Mouse (Mus musculus) regulatory T cell (primary cell): Measurements from ENCODE around the gene Crygb.

Experiments
- in situ Hi-C: fragments of 300-600 bp; cut with MboI, MseI; formaldehyde crosslinking; loops from one replicate; pipeline ENCODE4 v1.15.1; 2025; ENCODE audit warnings: high pct_unique_total_duplicates

The Crygb gene

DNA sequence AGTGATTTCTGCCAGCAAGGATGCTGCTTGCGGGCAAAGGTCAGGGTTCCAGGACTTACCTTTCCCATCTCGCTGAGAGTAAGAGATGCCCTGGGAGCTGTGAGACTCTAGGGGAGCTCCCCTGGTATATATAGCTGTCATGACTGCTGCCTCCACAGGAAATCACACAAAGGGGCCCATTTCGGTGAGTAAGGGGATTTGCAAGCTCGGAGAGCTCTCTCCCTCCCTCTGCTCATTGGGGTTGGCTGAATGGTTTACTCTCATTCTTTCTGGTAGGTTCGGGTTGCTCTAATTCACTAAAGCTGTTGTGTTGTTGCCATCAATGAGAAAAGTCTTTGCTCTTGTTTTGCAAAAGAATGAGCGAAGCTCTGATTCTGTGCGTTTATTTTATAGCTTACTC, at the start of gene Crygb:
Gene Crygb (minus strand): TSS at position 101 of the 400 bp plus-strand sequence.
- in situ Hi-C loops = no loop called here

GRCm38 (mm10) chr1:65131671-65132070, 49.6 kb upstream of the Crygb start:
- in situ Hi-C loops = no loop called here

GRCm38 (mm10) chr1:65130226-65130625, 48.1 kb upstream of the Crygb start:
- in situ Hi-C loops = no loop called here

GRCm38 (mm10) chr1:65129634-65130180, 47.6 kb upstream of the Crygb start:
- in situ Hi-C loops = no loop called here

DNA sequence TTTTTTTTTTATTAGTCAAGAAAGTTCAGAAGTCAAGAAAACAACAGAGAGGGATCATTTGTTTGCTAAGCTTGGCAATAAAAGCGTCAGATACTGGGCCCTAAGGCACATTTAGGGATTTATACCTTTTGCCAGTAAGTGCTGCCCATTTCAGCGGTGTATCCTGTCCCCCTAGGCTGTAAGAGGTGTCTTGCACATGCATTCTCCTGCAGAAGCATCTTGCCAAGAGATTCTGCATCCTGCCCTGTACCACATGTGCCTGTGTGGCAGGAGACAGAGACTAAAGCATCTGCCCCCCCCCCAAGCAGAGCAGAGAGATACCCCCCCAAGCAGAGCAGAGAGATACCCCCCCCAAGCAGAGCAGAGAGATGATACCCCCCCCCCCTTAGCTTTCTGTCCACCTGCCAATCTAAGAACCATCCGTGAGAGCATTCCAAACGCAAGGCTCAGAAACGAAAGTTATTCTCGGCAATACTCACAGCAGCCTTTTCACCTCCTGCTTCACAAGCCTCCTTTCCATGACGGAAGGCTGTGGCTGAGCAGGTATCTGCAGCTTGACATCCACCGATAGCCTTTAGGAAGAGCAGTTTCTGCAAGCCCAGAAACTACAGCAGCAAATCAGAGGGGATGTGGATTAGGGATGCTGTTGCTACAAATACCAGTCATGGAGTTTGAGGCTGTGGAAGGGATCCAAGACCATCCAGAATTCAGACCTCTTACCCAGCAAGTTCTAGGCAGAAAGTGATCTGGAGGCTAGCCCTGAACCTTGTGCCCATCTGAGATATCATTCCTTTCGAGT, 40.7 kb upstream of the Crygb start, which contains the start of gene D630023F18Rik:
Gene D630023F18Rik (minus strand): TSS at position 641 of the 799 bp plus-strand sequence.
- in situ Hi-C loops = no loop called here

- in situ Hi-C loops = no loop called here
Observed at GRCm38 (mm10) chr1:65119438-65119837, 37.4 kb upstream of the Crygb start, which contains the start of gene Gm28845. Gene Gm28845, minus strand, starts transcription at chr1:65119558.

- in situ Hi-C loops = no loop called here
Observed at GRCm38 (mm10) chr1:65118150-65118913, 36.2 kb upstream of the Crygb start.

DNA sequence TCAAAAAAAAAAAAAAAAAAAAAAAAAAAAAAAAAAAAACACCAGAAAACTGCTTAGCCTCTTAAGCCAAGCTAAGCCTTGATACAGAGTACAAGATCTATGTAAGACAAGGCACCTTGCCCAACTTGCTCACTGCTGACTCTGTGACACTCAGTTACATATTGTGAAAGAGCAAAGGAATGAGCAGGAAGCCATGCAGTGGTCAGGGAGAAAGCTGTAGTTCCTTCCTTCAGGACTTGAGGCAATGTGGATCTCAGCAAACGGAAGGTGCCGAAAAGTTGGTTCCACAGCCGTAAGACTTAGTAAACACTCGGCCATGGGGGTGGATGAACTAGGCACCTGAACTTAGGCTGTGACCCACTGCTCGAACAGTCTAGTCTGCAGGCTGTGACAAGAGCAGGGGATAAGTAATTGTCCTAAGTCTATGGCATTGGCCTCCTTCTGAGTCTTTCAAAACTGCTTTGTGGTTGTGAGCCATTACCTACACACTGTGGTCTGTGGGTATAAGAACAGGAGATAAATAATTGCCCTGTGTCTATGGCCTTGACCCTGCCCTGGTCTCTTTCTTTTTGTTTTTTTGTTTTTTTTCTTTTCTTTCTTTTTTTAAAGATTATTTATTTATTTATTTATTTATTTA, 31.6 kb upstream of the Crygb start:
- in situ Hi-C loops = no loop called here

DNA sequence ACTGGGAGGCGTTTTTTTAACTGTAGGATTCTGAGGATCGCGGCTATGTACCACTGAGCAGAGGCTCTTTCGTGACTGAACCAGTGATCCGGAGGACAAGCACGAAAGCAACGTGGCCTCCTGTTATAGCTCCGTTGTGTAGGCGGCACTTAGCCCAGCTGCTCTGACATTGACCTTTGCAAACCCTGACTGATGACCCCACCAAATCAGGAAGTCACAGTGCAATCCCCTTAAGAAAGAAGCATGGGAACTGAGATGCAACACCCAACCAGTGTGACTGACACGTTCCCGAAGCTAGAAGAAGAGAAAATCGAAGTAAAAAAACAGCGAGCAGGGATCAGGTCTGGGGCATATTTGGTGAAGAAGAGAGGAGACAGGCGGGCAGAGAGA, 30.7 kb upstream of the Crygb start:
- in situ Hi-C loops = no loop called here

DNA sequence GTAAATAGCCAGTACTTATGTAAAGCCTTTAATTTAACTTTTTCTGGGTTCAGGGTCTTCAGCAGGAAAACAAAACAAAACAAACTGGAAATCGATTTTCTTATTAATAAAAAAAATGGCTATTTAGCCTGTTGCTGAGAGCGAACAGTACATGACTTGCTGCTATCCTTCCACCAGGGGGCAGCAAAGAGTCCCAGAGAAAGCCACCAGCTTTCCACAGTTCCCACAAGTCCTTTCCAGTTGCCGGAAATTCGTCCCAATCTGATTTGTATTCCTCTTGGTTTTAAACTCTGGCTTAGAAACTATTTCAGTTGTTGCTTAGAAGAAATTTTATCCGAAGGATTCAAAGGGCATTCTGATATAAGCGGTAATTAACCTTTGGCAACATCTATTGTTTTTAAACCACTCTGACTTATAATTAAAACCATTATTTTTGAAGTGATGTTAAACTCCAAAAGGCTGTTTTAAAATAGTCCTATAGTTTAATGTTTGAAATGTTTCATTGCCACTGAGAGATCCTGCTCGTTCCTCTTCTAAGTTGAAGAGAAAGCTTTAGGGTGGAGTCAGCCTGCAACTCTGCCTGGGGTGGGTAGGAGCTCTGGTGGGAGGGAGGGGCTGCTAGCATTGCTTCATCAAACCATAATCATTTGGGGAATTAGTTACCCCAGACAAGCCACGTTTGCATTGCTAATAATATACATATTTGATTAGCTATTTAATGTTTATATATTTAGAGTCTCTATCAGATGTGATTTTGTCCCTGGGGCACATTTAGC, 30.1 kb upstream of the Crygb start:
- in situ Hi-C loops = no loop called here

DNA sequence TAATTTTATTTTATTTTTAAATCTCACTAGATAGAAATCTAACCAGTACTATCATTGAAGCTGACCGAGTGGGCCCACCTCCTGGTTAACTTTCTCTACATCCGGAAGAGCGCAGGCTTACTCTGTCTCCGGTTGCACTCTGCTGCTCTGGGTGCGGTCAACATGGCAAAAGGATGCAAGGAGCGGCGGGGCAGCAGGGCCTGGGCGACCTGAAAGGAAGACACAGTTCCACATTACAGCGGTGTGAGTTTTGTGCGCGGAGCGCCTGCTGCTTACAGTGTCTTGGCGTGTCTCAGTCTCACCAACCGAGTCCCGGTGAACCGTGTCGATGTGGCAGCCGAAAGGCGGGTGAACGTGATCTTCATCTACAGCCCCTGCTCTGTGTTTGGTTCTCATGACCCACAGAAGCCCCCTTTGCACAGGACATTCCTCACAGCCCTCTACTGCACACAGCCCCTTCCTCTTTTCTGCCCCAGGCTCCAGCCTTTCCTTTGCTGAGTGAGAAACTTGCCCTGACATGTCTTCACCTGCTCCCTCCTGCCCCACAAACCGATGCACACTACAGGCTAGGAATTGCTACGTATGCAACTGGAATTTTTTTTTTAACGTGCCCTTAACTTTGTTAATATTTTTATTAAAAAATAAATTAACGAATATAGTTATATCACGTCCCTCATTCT, 27.8 kb upstream of the Crygb start:
- in situ Hi-C loops = no loop called here

DNA sequence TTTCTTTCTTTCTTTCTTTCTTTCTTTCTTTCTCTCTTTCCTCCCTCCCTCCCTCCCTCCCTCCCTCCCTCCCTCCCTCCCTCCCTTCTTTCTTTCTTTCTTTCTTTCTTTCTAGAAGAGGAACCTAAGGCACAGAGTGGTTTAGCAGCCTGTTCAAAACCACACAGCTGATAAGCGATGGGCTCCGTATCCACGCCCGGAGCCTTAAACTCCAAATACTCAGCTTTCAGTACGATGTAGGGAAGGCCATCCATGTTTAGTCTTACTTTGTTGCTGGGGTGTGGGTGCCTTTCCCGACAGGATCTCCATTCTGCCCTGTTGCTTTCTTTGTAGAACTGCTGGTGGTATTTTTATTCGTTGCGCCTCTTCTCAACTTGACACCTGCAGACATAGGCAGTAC, 27.1 kb upstream of the Crygb start:
- in situ Hi-C loops = no loop called here

DNA sequence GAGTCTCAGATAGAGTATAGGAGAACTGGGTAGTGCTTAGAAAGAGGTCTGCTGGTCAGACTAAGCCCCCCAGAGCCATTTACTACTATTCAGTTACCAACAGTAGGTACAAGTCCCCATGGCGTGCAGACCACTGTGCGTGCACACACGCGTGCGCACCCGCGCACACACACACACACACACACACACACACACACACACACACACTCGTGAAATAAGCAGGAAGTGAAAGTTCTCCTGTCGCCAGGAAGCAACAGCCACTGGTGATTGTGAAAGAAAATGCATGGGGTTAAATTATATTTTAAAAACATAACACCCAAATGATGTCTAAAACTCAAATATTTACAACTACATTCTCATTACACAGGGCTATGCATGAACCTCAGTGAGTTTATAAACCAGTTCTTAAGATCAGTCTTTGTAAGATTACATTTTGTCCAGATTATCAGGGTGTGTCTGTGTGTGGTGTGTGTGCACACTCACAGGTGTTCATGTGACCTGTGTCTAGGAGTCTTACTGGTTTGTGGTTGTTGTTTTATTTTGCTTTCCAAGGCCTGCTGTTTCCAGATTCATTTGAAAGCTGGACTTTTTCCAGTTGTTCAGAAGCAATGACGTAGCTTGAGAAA, 25.7 kb upstream of the Crygb start:
- in situ Hi-C loops = no loop called here

DNA sequence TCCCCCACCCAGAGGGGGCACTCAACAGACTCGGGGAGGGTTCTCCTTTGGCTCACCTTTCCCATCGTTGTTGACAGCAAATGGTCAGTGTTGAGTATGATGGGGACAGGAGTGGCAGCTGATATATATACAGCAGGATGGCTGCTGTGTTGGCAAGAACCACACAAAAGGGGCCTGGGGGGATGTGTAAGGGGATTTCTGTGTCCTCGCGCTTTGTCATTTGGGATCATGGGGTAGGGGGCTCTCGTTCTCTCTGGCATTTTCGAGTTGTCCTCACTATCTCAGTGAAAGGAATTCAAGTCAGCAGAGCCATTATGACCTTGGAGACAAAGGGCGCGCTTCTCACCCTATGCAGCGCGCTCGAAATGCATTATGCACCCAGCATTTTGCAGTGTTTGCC, 21.2 kb upstream of the Crygb start, which contains the start of gene Cryga:
Gene Cryga (minus strand): TSS at position 101 of the 400 bp plus-strand sequence.
- in situ Hi-C loops = no loop called here

DNA sequence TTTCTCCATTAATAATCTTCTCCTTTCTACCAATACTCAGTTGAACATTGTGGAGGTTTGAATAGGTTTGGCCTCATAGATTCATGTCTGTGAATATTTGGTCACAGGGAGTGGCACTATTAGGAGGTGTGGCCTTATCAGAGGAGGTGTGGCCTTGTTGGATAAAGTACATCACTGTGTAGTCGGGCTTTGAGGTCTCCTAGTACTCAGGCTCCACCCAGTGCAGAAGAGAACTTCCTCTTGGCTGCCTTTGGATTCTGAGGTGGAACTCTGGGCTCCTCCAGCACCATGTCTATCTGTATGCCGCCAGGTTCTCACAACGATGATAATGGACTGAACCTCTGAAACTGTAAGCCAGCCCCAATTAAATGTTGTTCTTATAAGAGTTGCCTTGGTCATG, 14.9 kb upstream of the Crygb start:
- in situ Hi-C loops = no loop called here

DNA sequence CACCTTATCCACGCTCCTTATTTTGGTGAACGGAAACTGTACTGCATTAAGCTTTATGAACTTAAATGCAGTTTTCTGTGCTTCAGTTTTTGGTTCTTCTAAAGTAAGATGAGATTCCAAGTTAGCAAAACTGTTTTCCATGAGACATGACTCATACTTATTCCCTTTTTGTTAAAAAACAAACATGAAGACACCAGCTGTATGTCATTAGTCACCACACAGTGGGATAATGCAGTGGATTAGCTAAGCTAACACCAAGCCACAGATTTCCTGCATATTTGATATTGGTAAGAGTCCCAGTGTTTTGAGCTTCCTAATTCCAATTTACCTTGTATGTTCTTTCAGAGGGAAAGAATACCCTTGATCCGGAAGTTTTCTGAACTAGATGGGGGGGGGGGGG, 9.5 kb upstream of the Crygb start:
- in situ Hi-C loops = no loop called here

GRCm38 (mm10) chr1:65090370-65090769, 8.3 kb upstream of the Crygb start:
- in situ Hi-C loops = no loop called here

DNA sequence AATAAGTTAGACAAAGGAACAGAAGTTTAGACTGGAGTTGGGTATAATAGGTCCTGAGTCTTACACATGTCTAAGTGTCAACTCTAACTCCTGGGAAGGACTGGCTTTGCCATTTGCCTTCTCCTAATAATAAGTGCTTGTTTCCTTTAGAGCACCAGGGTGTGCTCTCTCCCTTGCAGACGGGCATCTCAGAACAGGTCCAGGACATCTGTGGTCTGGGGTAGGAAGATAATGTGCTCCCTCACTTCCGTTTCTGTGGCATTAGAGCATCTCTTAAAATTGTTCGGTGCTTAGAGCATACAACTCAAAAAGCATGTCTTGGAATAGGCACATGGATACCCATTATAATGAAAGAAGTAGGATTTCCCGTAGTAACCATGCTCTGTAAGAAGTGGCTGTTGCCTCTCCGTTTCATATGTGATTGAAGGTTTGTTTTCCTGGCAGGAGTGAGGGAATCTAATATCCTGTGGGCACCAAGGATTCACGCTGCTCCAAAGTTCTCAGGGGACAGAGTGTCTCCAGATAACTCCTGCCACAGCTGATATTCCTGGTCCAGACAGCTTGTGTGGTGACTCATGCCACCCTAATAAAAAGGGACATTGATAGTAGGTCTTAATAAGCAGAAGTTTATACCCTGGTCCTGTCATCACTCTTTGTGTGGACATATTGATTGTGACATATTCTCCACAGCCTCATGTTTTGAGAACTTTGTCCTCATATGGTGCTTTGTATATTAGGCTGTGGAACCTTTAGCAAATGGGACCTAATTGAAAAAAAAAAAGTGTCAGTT, 6.7 kb upstream of the Crygb start:
- in situ Hi-C loops = no loop called here

DNA sequence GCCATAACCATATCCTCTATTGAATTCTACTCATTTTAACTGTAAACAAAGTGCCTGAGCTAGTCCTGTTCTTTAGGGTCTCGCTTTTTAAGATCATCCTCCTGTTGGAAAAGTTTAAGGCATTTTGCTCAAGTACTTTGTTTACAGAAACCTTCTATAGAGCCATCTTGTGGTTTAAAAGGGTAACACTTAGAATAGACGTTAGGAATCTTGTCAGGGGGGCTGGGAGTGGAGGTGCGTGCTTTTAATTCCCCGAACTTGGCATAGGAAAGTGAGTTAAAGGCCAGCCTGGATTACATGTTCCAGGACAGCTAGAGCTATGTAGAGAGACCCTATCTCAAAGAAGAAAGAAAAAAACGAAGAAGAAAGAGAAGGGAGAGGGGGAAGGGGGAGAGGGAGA, 6.5 kb downstream of the Crygb start:
- in situ Hi-C loops = no loop called here
